Mouse (Mus musculus): ENCODE measurements around the gene Hnrnpc. TPM values are rescaled to one million over a fixed set of nuclear protein-coding genes. Genes with fewer than 3 reads are reported as not detected.

Gene Hnrnpc
- total and polyA plus RNA-seq, 3 experiments, result 38.0 to 544 (median 507) TPM

DNA sequence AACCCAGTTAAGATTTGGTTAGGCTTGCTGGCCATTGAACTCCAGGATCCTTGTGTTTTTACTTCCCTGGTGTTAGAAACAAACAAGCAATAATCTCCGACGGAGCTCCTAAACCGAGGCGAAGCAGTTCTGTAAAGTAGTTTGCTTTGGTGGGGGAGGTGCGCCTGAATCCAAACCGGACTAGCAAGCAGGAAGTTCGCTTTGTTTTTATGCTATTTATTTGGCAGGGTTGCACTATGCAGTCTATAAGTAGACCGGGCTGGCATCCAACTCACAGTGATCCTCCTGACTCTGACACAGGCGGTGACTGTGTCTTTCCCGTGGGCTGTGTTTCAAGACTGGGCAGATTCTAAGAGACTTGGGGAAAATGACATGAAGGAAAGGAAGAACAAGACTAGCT lies 2.9 kb upstream of the Hnrnpc start:
- H3K27me3 ChIP-seq (ENCODE audit: insufficient read depth, low read length), result peaks cover 5% of the 10 kb centered on the region; the same call in 1 of the 2 replicates
- peaks cover 3% of the 10 kb centered on the region for H3K36me3 ChIP-seq (replicated peaks)
- peaks cover 14% of the 10 kb centered on the region for H3K4me1 ChIP-seq (ENCODE audit: insufficient read depth, low read depth, low read length)
- H3K9me3 ChIP-seq (replicated peaks), result no peaks in the 10 kb centered on the region
- ATAC-seq (ENCODE audit: extremely low read depth, insufficient number of reproducible peaks, low FRiP score, poor library complexity, severe bottlenecking) (no peak), DNase-seq (ENCODE audit: low spot score) (no peak)
- no peak overlapping the region for H3K4me3 ChIP-seq (ENCODE audit: low read depth, low read length)
- TF ChIP-seq GATA1 (IDR thresholded peaks at IDR 0.05; ENCODE audit: borderline replicate concordance, low read length) (no peak), CTCF (IDR thresholded peaks at IDR 0.05; ENCODE audit: low read depth, low read length) (no peak), POLR2AphosphoS5 (IDR thresholded peaks at IDR 0.05; ENCODE audit: insufficient replicate concordance, low read depth, low read length) (no peak), GATA2 (IDR thresholded peaks at IDR 0.05; ENCODE audit: borderline replicate concordance, low read depth, low read length) (no peak), TAL1 (conservative IDR thresholded peaks at IDR 0.05; ENCODE audit: low read depth, low read length) (no peak)

- no peak for TF ChIP-seq POLR2AphosphoS5 (IDR thresholded peaks at IDR 0.05; ENCODE audit: insufficient replicate concordance, low read depth, low read length)
- no peak for TF ChIP-seq GATA1 (IDR thresholded peaks at IDR 0.05; ENCODE audit: borderline replicate concordance, low read length)
- no peak for TF ChIP-seq GATA2 (IDR thresholded peaks at IDR 0.05; ENCODE audit: borderline replicate concordance, low read depth, low read length)
- TF ChIP-seq CTCF (IDR thresholded peaks at IDR 0.05; ENCODE audit: low read depth, low read length), result no peak
- TF ChIP-seq TAL1 (conservative IDR thresholded peaks at IDR 0.05; ENCODE audit: low read depth, low read length), result no peak
- ATAC-seq (ENCODE audit: extremely low read depth, insufficient number of reproducible peaks, low FRiP score, poor library complexity, severe bottlenecking) (no peak), DNase-seq (ENCODE audit: low spot score) (no peak)
- Histone ChIP-seq H3K4me3 (ENCODE audit: low read depth, low read length) (no peak overlapping the region), H3K27me3 (ENCODE audit: insufficient read depth, low read length) (no peaks in the 10 kb centered on the region), H3K36me3 (replicated peaks) (peaks cover 11% of the 10 kb centered on the region), H3K9me3 (replicated peaks) (no peaks in the 10 kb centered on the region), H3K4me1 (ENCODE audit: insufficient read depth, low read depth, low read length) (peaks cover 24% of the 10 kb centered on the region)
Observed at GRCm38 (mm10) chr14:52105308-52105707, 1.5 kb upstream of the Hnrnpc start.

GRCm38 (mm10) chr14:52104677-52105285 lies 953 bp upstream of the Hnrnpc start:
- DNase-seq (ENCODE audit: low spot score) (no peak), ATAC-seq (ENCODE audit: extremely low read depth, insufficient number of reproducible peaks, low FRiP score, poor library complexity, severe bottlenecking) (0 out of 2 replicates have a peak, but pooled peaks have one; percentile 0)
- H3K4me3 ChIP-seq (ENCODE audit: low read depth, low read length), result peak overlapping the region; percentile 98
- peaks cover 25% of the 10 kb centered on the region for H3K4me1 ChIP-seq (ENCODE audit: insufficient read depth, low read depth, low read length)
- peaks cover 13% of the 10 kb centered on the region for H3K36me3 ChIP-seq (replicated peaks)
- TF ChIP-seq GATA2 (IDR thresholded peaks at IDR 0.05; ENCODE audit: borderline replicate concordance, low read depth, low read length) (no peak), CTCF (IDR thresholded peaks at IDR 0.05; ENCODE audit: low read depth, low read length) (no peak), POLR2AphosphoS5 (IDR thresholded peaks at IDR 0.05; ENCODE audit: insufficient replicate concordance, low read depth, low read length) (no peak), TAL1 (conservative IDR thresholded peaks at IDR 0.05; ENCODE audit: low read depth, low read length) (no peak), GATA1 (IDR thresholded peaks at IDR 0.05; ENCODE audit: borderline replicate concordance, low read length) (no peak)
- H3K27me3 ChIP-seq (ENCODE audit: insufficient read depth, low read length), result no peaks in the 10 kb centered on the region
- H3K9me3 ChIP-seq (replicated peaks), result no peaks in the 10 kb centered on the region

DNA sequence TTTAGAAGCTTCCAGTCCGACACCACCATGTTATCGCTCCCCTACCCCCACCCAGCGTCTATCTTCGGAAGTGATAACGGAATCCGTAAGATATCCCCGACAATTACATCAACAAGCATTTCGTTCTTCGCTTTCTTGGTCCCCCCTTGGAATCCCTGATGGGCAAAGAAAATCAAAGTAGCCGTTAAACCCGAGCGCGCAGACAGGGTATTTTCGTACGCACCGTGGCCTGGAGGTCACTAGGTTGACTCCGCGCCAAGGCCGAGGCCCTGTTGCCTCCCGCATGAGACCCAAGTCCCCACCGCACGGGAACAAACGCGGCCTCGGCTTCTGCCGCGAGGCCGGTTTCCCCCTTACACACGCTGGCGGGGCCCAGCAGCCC lies 363 bp downstream of the Hnrnpc start:
- peak overlapping the region; percentile 98 for H3K4me3 ChIP-seq (ENCODE audit: low read depth, low read length)
- H3K9me3 ChIP-seq (replicated peaks), result no peaks in the 10 kb centered on the region
- peaks cover 23% of the 10 kb centered on the region for H3K36me3 ChIP-seq (replicated peaks)
- peaks cover 34% of the 10 kb centered on the region for H3K4me1 ChIP-seq (ENCODE audit: insufficient read depth, low read depth, low read length)
- no peak for ATAC-seq (ENCODE audit: extremely low read depth, insufficient number of reproducible peaks, low FRiP score, poor library complexity, severe bottlenecking)
- no peak for TF ChIP-seq GATA2 (IDR thresholded peaks at IDR 0.05; ENCODE audit: borderline replicate concordance, low read depth, low read length)
- TF ChIP-seq GATA1 (IDR thresholded peaks at IDR 0.05; ENCODE audit: borderline replicate concordance, low read length), result no peak
- no peak for TF ChIP-seq TAL1 (conservative IDR thresholded peaks at IDR 0.05; ENCODE audit: low read depth, low read length)
- TF ChIP-seq CTCF (IDR thresholded peaks at IDR 0.05; ENCODE audit: low read depth, low read length), result no peak
- no peak for TF ChIP-seq POLR2AphosphoS5 (IDR thresholded peaks at IDR 0.05; ENCODE audit: insufficient replicate concordance, low read depth, low read length)
- no peaks in the 10 kb centered on the region for H3K27me3 ChIP-seq (ENCODE audit: insufficient read depth, low read length)
- peak; percentile 9 for DNase-seq (ENCODE audit: low spot score)

GRCm38 (mm10) chr14:52101285-52102157 lies 2.3 kb downstream of the Hnrnpc start:
- DNase-seq (ENCODE audit: low spot score) (no peak), ATAC-seq (ENCODE audit: extremely low read depth, insufficient number of reproducible peaks, low FRiP score, poor library complexity, severe bottlenecking) (no peak)
- Histone ChIP-seq H3K36me3 (replicated peaks) (peaks cover 33% of the 10 kb centered on the region), H3K4me1 (ENCODE audit: insufficient read depth, low read depth, low read length) (peaks cover 34% of the 10 kb centered on the region), H3K4me3 (ENCODE audit: low read depth, low read length) (peak overlapping the region; percentile 98), H3K9me3 (replicated peaks) (no peaks in the 10 kb centered on the region), H3K27me3 (ENCODE audit: insufficient read depth, low read length) (no peaks in the 10 kb centered on the region)
- no peak for TF ChIP-seq TAL1 (conservative IDR thresholded peaks at IDR 0.05; ENCODE audit: low read depth, low read length)
- TF ChIP-seq GATA1 (IDR thresholded peaks at IDR 0.05; ENCODE audit: borderline replicate concordance, low read length), result no peak
- TF ChIP-seq CTCF (IDR thresholded peaks at IDR 0.05; ENCODE audit: low read depth, low read length), result no peak
- no peak for TF ChIP-seq GATA2 (IDR thresholded peaks at IDR 0.05; ENCODE audit: borderline replicate concordance, low read depth, low read length)
- no peak; the same call in 1 of the 2 replicates for TF ChIP-seq POLR2AphosphoS5 (IDR thresholded peaks at IDR 0.05; ENCODE audit: insufficient replicate concordance, low read depth, low read length)
